Mouse (Mus musculus) left cerebral cortex, postnatal 25 days (tissue): ENCODE data around the gene Btbd11. TPM values are rescaled to one million over a fixed set of nuclear protein-coding genes. Genes with fewer than 3 reads are reported as not detected.
A peak's percentile ranks its signal among the peaks of the same experiment; 100 is the strongest.

Source experiments
- DNase-seq, 2 experiments: peaks; one replicate each; pipeline ENCODE4 v3.0.0; 2022; ENCODE audit warnings: low spot score in 2 of 2, mixed read lengths in 1 of 2
- intact Hi-C: fragments of 180-260 bp; cut with DNase I; formaldehyde crosslinking; loops from one replicate; pipeline ENCODE4 v1.15.1; 2025
- total RNA-seq, 2 experiments: library from RNA; stranded (reverse); gene quantifications; 2 replicates each; pipeline ENCODE4 v1.2.3; 2021

Btbd11 gene
- total RNA-seq, result 10 to 100 TPM; 25.9 to 26.8 TPM

- intact Hi-C loops, result loop anchor here (5.0 kb wide), 1 partner anchor 169 kb away; no protein-coding TSS in a partner anchor
Measured at GRCm38 (mm10) chr10:85386605-85387218, at the start of gene Btbd11. TSS of gene Btbd11 (plus strand) at chr10:85386814.

GRCm38 (mm10) chr10:85338733-85339132, 47.9 kb upstream of the Btbd11 start:
- intact Hi-C loops, result no loop called here
- no peak for DNase-seq

More at GRCm38 (mm10) chr10:85386605-85387218, at the start of gene Btbd11:
- DNase-seq, result peak; percentile 78 to 90

GRCm38 (mm10) chr10:85341867-85342266, 44.7 kb upstream of the Btbd11 start:
- intact Hi-C loops, result no loop called here
- no peak for DNase-seq

DNA sequence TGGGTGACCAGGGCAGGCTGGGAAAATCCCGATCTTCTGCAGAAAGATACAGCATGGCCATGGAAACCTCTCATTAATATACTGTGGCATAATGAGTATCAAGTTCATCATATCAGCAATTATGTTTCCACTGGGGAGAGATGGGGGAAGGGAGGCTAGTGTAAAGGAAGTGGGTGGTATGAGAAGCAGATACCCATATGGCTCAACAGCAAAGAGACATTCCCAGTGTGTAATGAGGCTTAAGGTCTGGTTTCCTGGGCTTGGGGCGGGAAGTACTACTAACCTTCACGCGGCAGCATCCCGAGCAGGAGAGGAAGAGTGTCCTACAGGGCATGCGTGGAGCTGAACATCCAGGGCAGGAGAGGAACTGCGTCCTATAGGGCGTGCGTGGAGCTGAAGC, 39.4 kb upstream of the Btbd11 start:
- intact Hi-C loops, result no loop called here
- DNase-seq, result no peak

GRCm38 (mm10) chr10:85352505-85352904, 34.1 kb upstream of the Btbd11 start:
- intact Hi-C loops, result no loop called here
- DNase-seq, result no peak

GRCm38 (mm10) chr10:85354270-85354669, 32.3 kb upstream of the Btbd11 start:
- DNase-seq, result no peak
- intact Hi-C loops, result no loop called here

- intact Hi-C loops, result no loop called here
- no peak for DNase-seq
Measured at GRCm38 (mm10) chr10:85359501-85360066, 27.0 kb upstream of the Btbd11 start.

DNA sequence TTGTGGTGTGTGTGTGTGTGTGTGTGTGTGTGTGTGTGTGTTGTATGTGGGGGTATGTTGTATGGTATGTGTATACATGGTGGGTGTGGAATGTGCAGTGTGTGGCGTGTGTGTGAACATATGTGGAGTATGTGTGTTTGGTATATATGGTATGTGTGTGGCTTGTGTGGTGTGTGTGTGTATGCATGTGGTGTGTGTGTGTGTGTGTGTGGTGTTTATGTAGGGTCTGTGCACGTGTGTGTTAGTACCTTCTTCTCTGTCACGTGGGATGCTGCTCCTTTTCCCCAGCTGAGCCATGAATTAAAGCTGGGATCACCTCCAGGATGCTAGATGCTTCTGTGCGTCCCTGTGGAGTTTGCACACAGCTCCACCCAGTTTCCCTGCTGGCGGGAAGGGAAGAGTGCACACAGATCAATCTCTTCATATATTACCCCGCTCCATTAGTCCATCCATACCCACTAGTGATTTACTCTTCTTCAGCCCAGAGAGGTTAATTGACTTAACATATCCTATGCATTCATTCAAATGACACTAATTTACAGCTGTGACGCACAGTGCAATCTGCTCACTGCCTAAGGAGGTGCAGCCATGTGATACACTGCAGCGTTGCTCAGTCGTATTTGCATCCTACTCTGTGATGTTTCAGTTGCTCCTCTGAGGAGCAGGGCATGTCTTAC, 23.7 kb upstream of the Btbd11 start:
- intact Hi-C loops, result no loop called here
- peak in 1 of 2 experiments; percentile 6 for DNase-seq

- intact Hi-C loops, result no loop called here
- DNase-seq, result no peak
Measured at GRCm38 (mm10) chr10:85366876-85367275, 19.7 kb upstream of the Btbd11 start.

DNA sequence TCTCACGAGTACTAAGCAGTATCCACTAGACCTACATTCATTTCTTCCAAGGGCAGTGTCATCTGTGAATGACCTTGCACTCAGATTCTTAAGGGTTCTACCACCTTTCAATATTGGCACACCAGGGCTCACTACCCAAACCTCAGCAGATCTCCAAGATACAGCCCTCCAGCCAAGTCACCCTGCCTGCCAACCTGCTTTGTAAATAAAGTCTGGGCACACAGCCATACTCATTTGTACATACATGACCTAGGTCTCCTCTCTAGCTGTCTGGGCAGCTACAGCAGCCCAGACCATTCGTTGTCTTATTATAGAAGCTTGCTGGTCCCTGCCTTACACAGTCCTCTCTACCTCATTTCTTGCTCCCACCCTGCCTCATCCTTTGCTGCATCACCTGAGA, 15.3 kb upstream of the Btbd11 start:
- intact Hi-C loops, result no loop called here
- no peak for DNase-seq

- intact Hi-C loops, result no loop called here
- no peak for DNase-seq
Measured at GRCm38 (mm10) chr10:85372108-85372507, 14.5 kb upstream of the Btbd11 start.

DNA sequence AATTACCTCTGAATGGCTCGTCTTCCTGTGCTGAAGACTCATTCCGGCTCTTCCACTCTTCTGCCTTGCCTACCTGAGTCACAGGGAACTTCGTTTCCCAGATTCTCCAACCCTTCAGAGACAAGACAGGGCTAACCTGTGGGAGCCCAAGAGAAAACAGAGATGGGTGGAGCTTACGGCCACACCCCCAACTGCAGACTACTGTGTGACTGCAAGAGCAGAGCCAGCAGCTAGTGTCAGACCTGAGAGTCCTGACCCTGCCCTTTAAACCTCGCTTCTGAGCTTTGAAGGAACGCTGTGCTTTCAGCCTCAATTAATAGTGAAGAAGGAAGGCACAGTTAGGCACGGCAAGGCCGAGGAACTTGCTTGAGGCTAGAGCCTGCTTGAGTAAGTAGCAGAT, 7.6 kb upstream of the Btbd11 start:
- intact Hi-C loops, result no loop called here
- no peak for DNase-seq

DNA sequence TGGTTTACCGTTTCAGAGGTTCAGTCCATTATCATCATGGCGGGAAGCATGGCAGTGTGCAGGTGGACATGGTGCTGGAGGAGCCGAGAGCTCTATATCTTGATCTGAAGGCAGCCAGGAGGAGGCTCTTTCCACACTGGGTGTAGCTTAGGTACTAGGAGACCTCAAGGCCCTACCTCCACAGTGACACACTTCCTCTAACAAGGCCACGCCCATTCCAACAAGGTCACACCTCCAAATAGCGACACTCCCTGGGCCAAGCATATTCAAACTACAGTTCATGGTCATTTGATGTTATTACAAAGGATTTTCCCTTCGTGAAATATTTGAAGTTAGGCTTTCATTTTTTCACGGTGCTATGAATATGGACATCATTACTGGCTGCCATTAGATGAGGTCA, 3.6 kb upstream of the Btbd11 start:
- no peak for DNase-seq
- intact Hi-C loops, result no loop called here

DNA sequence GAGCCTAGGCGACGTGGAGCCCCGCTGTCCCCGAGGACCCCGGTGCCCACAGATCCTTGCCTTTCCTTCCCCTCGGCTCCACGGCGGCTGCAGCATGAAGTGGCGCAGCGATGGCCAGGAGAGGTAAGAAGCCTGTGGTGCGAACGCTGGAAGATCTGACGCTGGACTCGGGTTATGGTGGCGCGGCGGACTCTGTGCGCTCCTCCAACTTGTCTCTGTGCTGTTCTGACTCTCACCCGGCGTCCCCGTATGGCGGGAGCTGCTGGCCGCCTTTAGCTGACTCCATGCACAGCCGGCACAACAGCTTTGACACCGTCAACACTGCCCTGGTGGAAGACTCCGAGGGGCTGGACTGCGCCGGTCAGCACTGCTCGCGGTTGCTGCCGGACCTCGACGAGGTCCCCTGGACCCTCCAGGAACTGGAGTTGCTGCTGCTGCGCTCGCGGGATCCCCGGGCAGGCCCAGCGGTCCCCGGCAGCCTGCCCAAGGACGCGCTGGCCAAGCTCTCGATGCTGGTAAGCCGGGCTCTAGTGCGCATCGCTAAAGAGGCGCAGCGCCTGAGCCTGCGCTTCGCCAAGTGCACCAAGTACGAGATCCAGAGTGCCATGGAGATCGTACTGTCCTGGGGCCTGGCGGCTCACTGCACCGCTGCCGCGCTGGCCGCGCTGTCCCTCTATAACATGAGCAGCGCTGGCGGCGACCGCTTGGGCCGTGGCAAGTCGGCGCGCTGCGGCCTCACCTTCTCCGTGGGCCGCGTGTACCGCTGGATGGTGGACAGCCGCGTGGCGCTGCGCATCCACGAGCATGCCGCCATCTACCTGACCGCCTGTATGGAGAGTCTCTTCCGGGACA, 831 bp downstream of the Btbd11 start:
- intact Hi-C loops, result loop anchor here (5.0 kb wide), 1 partner anchor 170 kb away; no protein-coding TSS in a partner anchor
- peak; percentile 24 to 57 for DNase-seq

- DNase-seq, result no peak
- intact Hi-C loops, result loop anchor here (5.0 kb wide), 1 partner anchor 171 kb away; no protein-coding TSS in a partner anchor
Measured at GRCm38 (mm10) chr10:85388071-85388750, 1.6 kb downstream of the Btbd11 start.

DNA sequence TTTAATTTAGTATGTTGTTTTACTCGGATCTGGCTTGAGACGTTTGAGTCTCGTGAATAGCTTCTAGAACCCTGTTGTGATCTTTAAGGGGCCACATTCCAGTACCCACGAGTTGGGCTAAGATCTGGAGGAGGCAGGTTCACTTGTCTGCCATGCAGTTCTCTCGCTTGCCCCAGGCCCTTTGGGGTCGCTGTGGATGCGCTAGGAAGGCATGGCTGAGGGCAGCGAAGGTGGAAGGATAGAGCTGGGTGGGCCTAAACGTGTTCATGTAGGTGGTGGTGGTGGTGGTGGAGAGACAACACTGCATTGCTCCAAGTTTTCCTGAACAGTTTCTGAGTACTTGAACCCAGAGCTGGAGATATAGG, 2.1 kb downstream of the Btbd11 start:
- DNase-seq, result peak in 1 of 2 experiments; percentile 7
- intact Hi-C loops, result loop anchor here (5.0 kb wide), 1 partner anchor 171 kb away; no protein-coding TSS in a partner anchor

- intact Hi-C loops, result loop anchor here (5.0 kb wide), 1 partner anchor 172 kb away; no protein-coding TSS in a partner anchor
- DNase-seq, result no peak
Measured at GRCm38 (mm10) chr10:85389286-85390139, 2.9 kb downstream of the Btbd11 start.

- intact Hi-C loops, result no loop called here
- DNase-seq, result no peak
Measured at GRCm38 (mm10) chr10:85393016-85393415, 6.4 kb downstream of the Btbd11 start.
